Mouse (Mus musculus) heart, postnatal 36 days (tissue): ENCODE results near the gene Yap1. TPM values are rescaled to one million over a fixed set of nuclear protein-coding genes. Genes with fewer than 3 reads are reported as not detected.

ENCODE experiments used
- DNase-seq, 2 experiments: peaks; one replicate each; pipeline ENCODE4 v3.0.0; 2021 to 2022
- intact Hi-C: fragments of 180-260 bp; cut with DNase I; formaldehyde crosslinking; loops from one replicate; pipeline ENCODE4 v1.15.1; 2025
- total RNA-seq, 2 experiments: library from RNA; stranded (reverse); gene quantifications; 2 replicates each; pipeline ENCODE4 v1.2.3; 2021

Gene Yap1
- total RNA-seq = 10 to 100 TPM; 63.1 to 64.9 TPM

GRCm38 (mm10) chr9:8004370-8004991, at the start of gene Yap1:
Gene Yap1 (minus strand): TSS chr9:8004596.
- intact Hi-C loops = loop anchor here (2.0 to 5.0 kb wide), 6 partner anchors 42 to 822 kb away; partner anchors contain the start of genes Birc2, Cep126, Dcun1d5 and Dync2h1
- DNase-seq = peak; percentile 89 to 92

GRCm38 (mm10) chr9:8043044-8043387, 38.6 kb upstream of the Yap1 start:
- no peak for DNase-seq
- intact Hi-C loops = loop anchor here (5.0 kb wide), 2 partner anchors 36 to 89 kb away; partner anchors contain the start of gene Cep126

- DNase-seq = peak; percentile 96 to 97
- intact Hi-C loops = loop anchor here (5.0 kb wide), 2 partner anchors 35 to 90 kb away; partner anchors contain the start of gene Cep126
Observed at GRCm38 (mm10) chr9:8042338-8043043, 38.1 kb upstream of the Yap1 start, which contains the start of gene Cfap300. Gene Cfap300 (minus strand): TSS chr9:8042823.

GRCm38 (mm10) chr9:8035546-8035945, 31.1 kb upstream of the Yap1 start:
- intact Hi-C loops = no loop called here
- no peak for DNase-seq

GRCm38 (mm10) chr9:8035091-8035490, 30.7 kb upstream of the Yap1 start:
- no peak for DNase-seq
- intact Hi-C loops = no loop called here

GRCm38 (mm10) chr9:8034143-8034542, 29.7 kb upstream of the Yap1 start:
- intact Hi-C loops = no loop called here
- no peak for DNase-seq

- intact Hi-C loops = no loop called here
- DNase-seq = no peak
Observed at GRCm38 (mm10) chr9:8032847-8033246, 28.5 kb upstream of the Yap1 start.

GRCm38 (mm10) chr9:8018609-8019008, 14.2 kb upstream of the Yap1 start:
- DNase-seq = no peak
- intact Hi-C loops = no loop called here

GRCm38 (mm10) chr9:8017253-8017913, 13.0 kb upstream of the Yap1 start:
- intact Hi-C loops = no loop called here
- DNase-seq = peak; percentile 31 to 36

GRCm38 (mm10) chr9:8003301-8004271, 810 bp downstream of the Yap1 start:
- intact Hi-C loops = loop anchor here (2.0 to 5.0 kb wide), 7 partner anchors 19 to 821 kb away; partner anchors contain the start of genes Birc2, Cep126, Dcun1d5 and Dync2h1
- peak; percentile 60 to 74 for DNase-seq

- DNase-seq = no peak
- intact Hi-C loops = loop anchor here (2.0 to 5.0 kb wide), 6 partner anchors 18 to 821 kb away; partner anchors contain the start of genes Cep126, Dcun1d5, Dync2h1 and Tmem123
Observed at GRCm38 (mm10) chr9:8002806-8003205, 1.6 kb downstream of the Yap1 start.

- no peak for DNase-seq
- intact Hi-C loops = loop anchor here (5.0 kb wide), 5 partner anchors 39 to 819 kb away; partner anchors contain the start of genes Cep126, Dcun1d5, Dync2h1 and Tmem123
Observed at GRCm38 (mm10) chr9:8001352-8001751, 3.0 kb downstream of the Yap1 start.

- no peak for DNase-seq
- intact Hi-C loops = no loop called here
Observed at GRCm38 (mm10) chr9:7994275-7994674, 10.1 kb downstream of the Yap1 start.

GRCm38 (mm10) chr9:7992651-7993050, 11.7 kb downstream of the Yap1 start:
- peak; percentile 47 to 48 for DNase-seq
- intact Hi-C loops = no loop called here

GRCm38 (mm10) chr9:7990897-7991296, 13.5 kb downstream of the Yap1 start:
- intact Hi-C loops = no loop called here
- DNase-seq = no peak

GRCm38 (mm10) chr9:7987119-7987518, 17.3 kb downstream of the Yap1 start:
- intact Hi-C loops = no loop called here
- no peak for DNase-seq

- no peak for DNase-seq
- intact Hi-C loops = loop anchor here (2.0 kb wide), 1 partner anchor 19 kb away; no protein-coding TSS in a partner anchor
Observed at GRCm38 (mm10) chr9:7984287-7984686, 20.1 kb downstream of the Yap1 start.

- DNase-seq = no peak
- intact Hi-C loops = loop anchor here (2.0 kb wide), 1 partner anchor 19 kb away; no protein-coding TSS in a partner anchor
Observed at GRCm38 (mm10) chr9:7983665-7984064, 20.7 kb downstream of the Yap1 start.

GRCm38 (mm10) chr9:7980162-7980561, 24.2 kb downstream of the Yap1 start:
- intact Hi-C loops = no loop called here

More at GRCm38 (mm10) chr9:7980162-7980561, 24.2 kb downstream of the Yap1 start:
- DNase-seq = no peak
